Mouse (Mus musculus): ENCODE results near the gene Spata31d1c. TPM values are rescaled to one million over a fixed set of nuclear protein-coding genes. Genes with fewer than 3 reads are reported as not detected.

Gene Spata31d1c
- total RNA-seq (2014; fragmentation: Nextera tagmentation) (not detected in 2 replicates), total RNA-seq (2017) (not detected in 2 replicates)

DNA sequence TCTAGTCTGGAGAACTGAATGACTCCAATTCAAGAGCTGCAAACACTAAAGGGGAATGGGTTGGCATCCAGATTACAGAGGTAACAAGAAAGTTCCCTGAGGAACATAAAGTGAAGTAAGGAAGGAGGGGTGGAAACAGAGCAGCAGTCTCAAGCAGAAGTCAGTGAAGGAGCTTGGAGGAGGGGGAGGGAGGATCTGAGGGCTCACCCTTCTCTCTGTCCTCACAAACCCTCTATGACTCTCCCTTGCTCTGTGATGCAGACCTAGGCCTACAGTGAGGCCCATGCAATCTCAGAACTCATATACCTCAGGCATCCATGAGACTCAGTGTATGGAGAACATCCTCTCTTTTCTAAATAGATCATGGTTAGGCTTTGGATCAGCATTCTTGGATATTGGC lies at the start of gene Spata31d1c:
Gene Spata31d1c (plus strand): TSS at position 301 of the 400 bp plus-strand sequence.
- 0 out of 2 replicates have a peak, but pooled peaks have one; percentile 50 for ATAC-seq (replicated peaks; ENCODE audit: low FRiP score, low TSS enrichment, poor library complexity, severe bottlenecking)

DNA sequence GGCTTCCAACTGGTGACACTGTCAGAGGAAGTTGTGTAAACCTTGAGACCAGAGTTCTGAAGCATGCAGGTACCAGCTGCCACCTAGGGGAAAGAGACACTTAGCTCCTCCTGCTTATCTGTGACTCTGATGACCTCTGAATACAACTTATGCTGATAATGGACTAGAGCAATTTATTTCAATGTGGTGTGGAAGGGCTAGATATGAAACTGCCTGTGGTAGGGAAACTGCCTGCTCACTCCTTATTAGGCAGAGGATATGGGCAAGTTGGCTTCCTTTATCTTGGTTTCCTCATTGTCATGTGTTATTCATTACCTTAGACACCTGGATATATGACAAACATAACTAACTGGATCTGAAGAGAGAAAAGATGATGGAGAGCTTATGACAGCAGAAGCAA lies 44.0 kb upstream of the Spata31d1c start:
- peak; percentile 100 for ATAC-seq (replicated peaks; ENCODE audit: low FRiP score, low TSS enrichment, poor library complexity, severe bottlenecking)

DNA sequence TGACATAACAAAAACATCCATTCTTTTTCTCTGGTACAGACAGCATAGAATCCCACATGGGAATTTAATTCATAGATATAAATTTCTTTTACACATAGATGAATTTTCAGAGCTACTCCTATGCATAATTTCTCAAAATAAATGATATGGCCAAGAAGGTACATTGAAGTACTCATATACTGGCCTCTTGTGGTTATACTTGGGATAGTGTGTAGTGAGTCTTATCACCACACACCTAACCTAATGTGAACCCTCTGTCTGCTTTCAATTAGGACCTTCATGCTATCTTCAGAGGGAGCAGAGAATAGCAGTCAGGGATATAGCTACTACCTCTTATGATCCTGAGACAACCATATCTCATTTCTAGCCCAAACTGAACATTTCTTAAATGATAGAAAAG lies 27.4 kb upstream of the Spata31d1c start:
- ATAC-seq (replicated peaks; ENCODE audit: low FRiP score, low TSS enrichment, poor library complexity, severe bottlenecking): peak; percentile 90

DNA sequence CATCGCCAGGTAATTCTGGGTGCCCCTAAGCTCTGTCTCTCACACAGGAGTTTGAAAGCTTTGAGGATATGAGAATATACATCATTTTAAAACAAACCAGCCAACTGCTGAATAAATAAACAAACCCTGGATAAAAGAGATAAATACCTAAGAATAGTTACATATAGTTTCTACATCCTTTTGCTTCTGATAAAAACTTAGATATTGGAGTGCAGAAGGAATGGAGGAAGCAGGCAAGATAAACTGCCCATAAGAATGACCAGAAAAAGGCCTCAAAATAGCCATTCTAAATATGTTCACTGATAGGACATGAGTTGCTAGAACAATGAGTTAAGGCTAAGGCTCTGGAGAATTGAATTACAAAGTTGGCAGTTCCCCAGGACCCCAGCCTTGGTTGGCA lies 26.1 kb upstream of the Spata31d1c start:
- ATAC-seq (replicated peaks; ENCODE audit: low FRiP score, low TSS enrichment, poor library complexity, severe bottlenecking): no peak

- no peak for ATAC-seq (replicated peaks; ENCODE audit: low FRiP score, low TSS enrichment, poor library complexity, severe bottlenecking)
Observed at GRCm38 (mm10) chr13:65007971-65008370, 24.9 kb upstream of the Spata31d1c start.

- ATAC-seq (replicated peaks; ENCODE audit: low FRiP score, low TSS enrichment, poor library complexity, severe bottlenecking): no peak
Observed at GRCm38 (mm10) chr13:65011052-65011738, 21.7 kb upstream of the Spata31d1c start.

- ATAC-seq (replicated peaks; ENCODE audit: low FRiP score, low TSS enrichment, poor library complexity, severe bottlenecking): peak; percentile 95
Observed at GRCm38 (mm10) chr13:65035057-65035456, 2.2 kb downstream of the Spata31d1c start.

GRCm38 (mm10) chr13:65052660-65053059 lies 19.8 kb downstream of the Spata31d1c start, which contains the start of gene Prss47:
Gene Prss47 (minus strand): TSS chr13:65052760.
- ATAC-seq (replicated peaks; ENCODE audit: low FRiP score, low TSS enrichment, poor library complexity, severe bottlenecking): no peak

GRCm38 (mm10) chr13:65069969-65070368 lies 37.1 kb downstream of the Spata31d1c start:
- ATAC-seq (replicated peaks; ENCODE audit: low FRiP score, low TSS enrichment, poor library complexity, severe bottlenecking): no peak

Other genes starting within 250 kb of the Spata31d1c start
- not detected in 2 replicates for gene Cntnap3, start 129.1 kb upstream of the Spata31d1c start, total RNA-seq (2014; fragmentation: Nextera tagmentation)
- gene Cntnap3, start 129.1 kb upstream of the Spata31d1c start, total RNA-seq (2017): not detected in 2 replicates
- gene Spata31, start 115.7 kb upstream of the Spata31d1c start, total RNA-seq (2014; fragmentation: Nextera tagmentation): not detected in 2 replicates
- not detected in 2 replicates for gene Spata31, start 115.7 kb upstream of the Spata31d1c start, total RNA-seq (2017)
- gene Prss47, start 19.7 kb downstream of the Spata31d1c start, total RNA-seq (2014; fragmentation: Nextera tagmentation): not detected in 2 replicates
- gene Prss47, start 19.7 kb downstream of the Spata31d1c start, total RNA-seq (2017): not detected in 2 replicates
- 48.1 and 54.7 TPM in 2 replicates for gene Mfsd14b, start 79.9 kb downstream of the Spata31d1c start, total RNA-seq (2014; fragmentation: Nextera tagmentation)
- 104 and 116 TPM in 2 replicates for gene Mfsd14b, start 79.9 kb downstream of the Spata31d1c start, total RNA-seq (2017)
- not detected in 2 replicates for gene Olfr465-ps1, start 105.0 kb downstream of the Spata31d1c start, total RNA-seq (2014; fragmentation: Nextera tagmentation)
- gene Olfr465-ps1, start 105.0 kb downstream of the Spata31d1c start, total RNA-seq (2017): not detected in 2 replicates
- not detected in 2 replicates for gene Olfr466, start 117.2 kb downstream of the Spata31d1c start, total RNA-seq (2014; fragmentation: Nextera tagmentation)
- gene Olfr466, start 117.2 kb downstream of the Spata31d1c start, total RNA-seq (2017): not detected in 2 replicates
- not detected in 2 replicates for gene Nlrp4f, start 172.9 kb downstream of the Spata31d1c start, total RNA-seq (2014; fragmentation: Nextera tagmentation)
- not detected in 2 replicates for gene Nlrp4f, start 172.9 kb downstream of the Spata31d1c start, total RNA-seq (2017)
- gene Gm10775, start 226.5 kb downstream of the Spata31d1c start, total RNA-seq (2014; fragmentation: Nextera tagmentation): not detected in 2 replicates
- gene Gm10775, start 226.5 kb downstream of the Spata31d1c start, total RNA-seq (2017): not detected in 2 replicates
- 51.4 and 57.7 TPM in 2 replicates for gene Zfp369, start 245.8 kb downstream of the Spata31d1c start, total RNA-seq (2014; fragmentation: Nextera tagmentation)
- 50.6 and 60.0 TPM in 2 replicates for gene Zfp369, start 245.8 kb downstream of the Spata31d1c start, total RNA-seq (2017)